Mouse (Mus musculus): Measurements from ENCODE around the gene Atp6v0d1. TPM values are rescaled to one million over a fixed set of nuclear protein-coding genes. Genes with fewer than 3 reads are reported as not detected.
A peak's percentile ranks its signal among the peaks of the same experiment; 100 is the strongest.

The Atp6v0d1 gene
- polyA plus RNA-seq, 1 experiment from 2014 or later = 140 TPM

- TF ChIP-seq CTCF (IDR thresholded peaks at IDR 0.05; ENCODE audit: low read depth) = no peak
- Histone ChIP-seq H3K27me3 (replicated peaks; ENCODE audit: control insufficient read depth, insufficient read depth, low read length) (no peaks in the 10 kb centered on the region), H3K27ac (ENCODE audit: low read depth, low read length) (peak overlapping the region; percentile 4; the same call in 1 of the 2 replicates), H3K36me3 (ENCODE audit: control insufficient read depth, insufficient read depth) (no peaks in the 10 kb centered on the region), H3K9ac (ENCODE audit: low read depth, low read length) (no peak overlapping the region), H3K4me1 (replicated peaks; ENCODE audit: control insufficient read depth, insufficient read depth, low read length) (no peaks in the 10 kb centered on the region; the same call in 1 of the 2 replicates), H3K9me3 (ENCODE audit: control insufficient read depth) (no peaks in the 10 kb centered on the region), H3K4me3 (ENCODE audit: low read depth, low read length) (peak overlapping the region; percentile 79), H3K4me2 (replicated peaks; ENCODE audit: low read depth) (peak overlapping the region; percentile 89)
- no peak for ATAC-seq
- WGBS = 55% methylated on average over 17 of the region's 17 CpGs
Observed at GRCm38 (mm10) chr8:105495350-105496302, 70.2 kb downstream of the Atp6v0d1 start.

DNA sequence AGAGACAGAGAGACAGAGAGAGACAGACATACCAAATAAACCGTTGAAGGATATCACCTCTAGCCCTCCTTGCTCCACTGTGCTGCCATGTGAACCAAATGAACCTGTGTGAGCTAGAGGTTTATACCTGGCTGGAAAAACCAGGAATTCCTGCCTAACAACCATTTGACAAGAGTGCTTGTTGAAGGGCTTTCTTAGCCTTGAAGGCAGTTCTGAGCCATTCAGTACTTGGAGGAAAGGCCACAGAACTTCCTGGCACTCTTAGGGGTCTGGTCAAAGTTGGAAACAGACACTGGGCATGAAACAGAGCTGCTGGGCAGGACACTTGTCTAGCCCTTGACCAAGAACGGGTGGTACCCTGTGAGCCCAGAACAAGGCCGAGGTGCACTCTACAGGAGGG lies 71.3 kb downstream of the Atp6v0d1 start:
- ATAC-seq = no peak
- Histone ChIP-seq H3K4me2 (replicated peaks; ENCODE audit: low read depth) (no peak overlapping the region), H3K9ac (ENCODE audit: low read depth, low read length) (no peak overlapping the region), H3K36me3 (ENCODE audit: control insufficient read depth, insufficient read depth) (no peaks in the 10 kb centered on the region), H3K9me3 (ENCODE audit: control insufficient read depth) (no peaks in the 10 kb centered on the region), H3K4me1 (replicated peaks; ENCODE audit: control insufficient read depth, insufficient read depth, low read length) (no peaks in the 10 kb centered on the region; the same call in 1 of the 2 replicates), H3K27ac (ENCODE audit: low read depth, low read length) (no peak overlapping the region), H3K4me3 (ENCODE audit: low read depth, low read length) (no peak overlapping the region), H3K27me3 (replicated peaks; ENCODE audit: control insufficient read depth, insufficient read depth, low read length) (no peaks in the 10 kb centered on the region)
- no peak for TF ChIP-seq CTCF (IDR thresholded peaks at IDR 0.05; ENCODE audit: low read depth)
- 70% methylated on average over 3 of the region's 3 CpGs for WGBS

DNA sequence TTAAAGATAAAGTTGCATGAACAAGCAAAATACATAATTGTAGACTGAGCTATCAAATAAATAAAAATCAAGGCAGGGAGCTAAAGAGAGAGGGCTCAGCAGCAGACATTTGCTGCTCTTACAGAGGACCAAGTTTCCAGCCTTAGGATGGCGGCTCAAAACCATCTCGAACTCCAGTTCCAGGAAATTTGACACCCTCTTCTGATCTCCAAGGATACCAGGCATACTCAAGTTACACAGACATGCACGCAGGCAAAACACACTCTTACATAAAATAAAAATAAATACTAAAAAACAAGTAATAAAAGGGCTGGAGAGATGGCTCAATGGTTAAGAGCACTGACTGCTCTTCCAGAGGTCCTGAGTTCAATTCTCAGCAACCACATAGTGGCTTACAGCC lies 72.4 kb downstream of the Atp6v0d1 start:
- 56% methylated on average over 3 of the region's 3 CpGs for WGBS
- no peak overlapping the region for H3K4me2 ChIP-seq (replicated peaks; ENCODE audit: low read depth)
- TF ChIP-seq CTCF (IDR thresholded peaks at IDR 0.05; ENCODE audit: low read depth) = no peak
- no peaks in the 10 kb centered on the region for H3K9me3 ChIP-seq (ENCODE audit: control insufficient read depth)
- no peak overlapping the region for H3K4me3 ChIP-seq (ENCODE audit: low read depth, low read length)
- H3K27ac ChIP-seq (ENCODE audit: low read depth, low read length) = no peak overlapping the region
- H3K4me1 ChIP-seq (replicated peaks; ENCODE audit: control insufficient read depth, insufficient read depth, low read length) = no peaks in the 10 kb centered on the region; the same call in 1 of the 2 replicates
- H3K36me3 ChIP-seq (ENCODE audit: control insufficient read depth, insufficient read depth) = no peaks in the 10 kb centered on the region
- no peak overlapping the region for H3K9ac ChIP-seq (ENCODE audit: low read depth, low read length)
- no peaks in the 10 kb centered on the region for H3K27me3 ChIP-seq (replicated peaks; ENCODE audit: control insufficient read depth, insufficient read depth, low read length)
- ATAC-seq = no peak

DNA sequence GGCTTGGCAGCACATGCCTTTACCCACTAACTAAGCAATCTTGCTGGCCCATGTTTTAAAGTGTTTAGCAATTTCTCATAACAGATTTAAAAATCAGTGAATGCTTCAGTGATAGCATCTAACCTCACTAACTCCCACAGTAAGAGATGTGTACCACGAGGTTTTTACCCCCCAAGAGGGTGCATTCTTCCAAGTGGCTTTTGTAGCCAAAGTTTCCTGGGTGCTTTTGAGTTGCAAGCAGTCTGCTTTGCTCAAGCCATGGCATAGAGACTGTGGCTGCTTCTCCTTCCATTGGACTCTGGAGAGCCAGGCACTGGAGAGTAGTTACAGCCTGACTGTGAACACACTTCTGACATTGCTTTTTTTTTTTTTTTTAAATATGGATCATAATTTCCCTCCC lies 76.6 kb downstream of the Atp6v0d1 start:
- TF ChIP-seq CTCF (IDR thresholded peaks at IDR 0.05; ENCODE audit: low read depth) = no peak
- no peak overlapping the region for H3K4me2 ChIP-seq (replicated peaks; ENCODE audit: low read depth)
- H3K4me1 ChIP-seq (replicated peaks; ENCODE audit: control insufficient read depth, insufficient read depth, low read length) = no peaks in the 10 kb centered on the region
- WGBS = 42% methylated on average over 1 of the region's 1 CpGs
- no peak for ATAC-seq
- no peak overlapping the region for H3K27ac ChIP-seq (ENCODE audit: low read depth, low read length)
- H3K27me3 ChIP-seq (replicated peaks; ENCODE audit: control insufficient read depth, insufficient read depth, low read length) = no peaks in the 10 kb centered on the region
- no peak overlapping the region for H3K9ac ChIP-seq (ENCODE audit: low read depth, low read length)
- no peak overlapping the region for H3K4me3 ChIP-seq (ENCODE audit: low read depth, low read length)
- H3K36me3 ChIP-seq (ENCODE audit: control insufficient read depth, insufficient read depth) = 0 out of 2 replicates have a peak, but pooled peaks cover 4% of the 10 kb centered on the region
- no peaks in the 10 kb centered on the region for H3K9me3 ChIP-seq (ENCODE audit: control insufficient read depth)

- Histone ChIP-seq H3K27me3 (replicated peaks; ENCODE audit: control insufficient read depth, insufficient read depth, low read length) (no peaks in the 10 kb centered on the region), H3K9ac (ENCODE audit: low read depth, low read length) (no peak overlapping the region), H3K4me1 (replicated peaks; ENCODE audit: control insufficient read depth, insufficient read depth, low read length) (no peaks in the 10 kb centered on the region), H3K36me3 (ENCODE audit: control insufficient read depth, insufficient read depth) (0 out of 2 replicates have a peak, but pooled peaks cover 4% of the 10 kb centered on the region), H3K4me2 (replicated peaks; ENCODE audit: low read depth) (no peak overlapping the region), H3K4me3 (ENCODE audit: low read depth, low read length) (no peak overlapping the region), H3K9me3 (ENCODE audit: control insufficient read depth) (no peaks in the 10 kb centered on the region), H3K27ac (ENCODE audit: low read depth, low read length) (no peak overlapping the region)
- TF ChIP-seq CTCF (IDR thresholded peaks at IDR 0.05; ENCODE audit: low read depth) = no peak
- no peak for ATAC-seq
- 66% methylated on average over 3 of the region's 3 CpGs for WGBS
Observed at GRCm38 (mm10) chr8:105488082-105488481, 77.8 kb downstream of the Atp6v0d1 start.

DNA sequence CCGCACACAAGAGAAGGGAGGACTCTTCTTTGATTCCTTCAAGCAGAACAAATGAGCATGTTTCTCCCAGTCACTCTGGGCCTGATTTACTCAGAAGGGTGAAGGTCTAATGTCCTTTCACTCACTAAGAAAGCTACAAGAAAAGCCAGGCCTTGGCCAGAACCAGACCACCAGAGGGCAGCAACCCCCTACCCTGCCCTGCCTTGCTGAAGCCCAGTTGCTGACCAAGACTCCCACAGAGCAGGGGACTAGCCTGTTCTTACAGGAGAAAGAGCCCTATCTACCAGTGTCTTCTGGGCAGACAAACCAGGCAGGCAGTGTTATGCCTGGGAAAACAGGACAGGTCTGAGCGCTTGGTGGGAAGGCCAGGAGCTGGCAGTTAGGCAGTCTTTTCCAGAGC lies 81.5 kb downstream of the Atp6v0d1 start:
- H3K27me3 ChIP-seq (replicated peaks; ENCODE audit: control insufficient read depth, insufficient read depth, low read length) = no peaks in the 10 kb centered on the region
- WGBS = 58% methylated on average over 2 of the region's 2 CpGs
- no peak overlapping the region for H3K4me3 ChIP-seq (ENCODE audit: low read depth, low read length)
- ATAC-seq = no peak
- no peak overlapping the region for H3K9ac ChIP-seq (ENCODE audit: low read depth, low read length)
- no peaks in the 10 kb centered on the region for H3K4me1 ChIP-seq (replicated peaks; ENCODE audit: control insufficient read depth, insufficient read depth, low read length)
- no peak overlapping the region for H3K4me2 ChIP-seq (replicated peaks; ENCODE audit: low read depth)
- H3K9me3 ChIP-seq (ENCODE audit: control insufficient read depth) = no peaks in the 10 kb centered on the region
- no peak overlapping the region for H3K27ac ChIP-seq (ENCODE audit: low read depth, low read length)
- TF ChIP-seq CTCF (IDR thresholded peaks at IDR 0.05; ENCODE audit: low read depth) = peak; percentile 77
- 0 out of 2 replicates have a peak, but pooled peaks cover 4% of the 10 kb centered on the region for H3K36me3 ChIP-seq (ENCODE audit: control insufficient read depth, insufficient read depth)

All from intestine, postnatal 0 days (tissue).